Mouse (Mus musculus) kidney, adult 9 months (tissue): Measurements from ENCODE around the gene Kdm8.

Experiments used
- DNase-seq: peaks from one replicate; pipeline ENCODE4 v3.0.0; 2022

The Kdm8 gene

DNA sequence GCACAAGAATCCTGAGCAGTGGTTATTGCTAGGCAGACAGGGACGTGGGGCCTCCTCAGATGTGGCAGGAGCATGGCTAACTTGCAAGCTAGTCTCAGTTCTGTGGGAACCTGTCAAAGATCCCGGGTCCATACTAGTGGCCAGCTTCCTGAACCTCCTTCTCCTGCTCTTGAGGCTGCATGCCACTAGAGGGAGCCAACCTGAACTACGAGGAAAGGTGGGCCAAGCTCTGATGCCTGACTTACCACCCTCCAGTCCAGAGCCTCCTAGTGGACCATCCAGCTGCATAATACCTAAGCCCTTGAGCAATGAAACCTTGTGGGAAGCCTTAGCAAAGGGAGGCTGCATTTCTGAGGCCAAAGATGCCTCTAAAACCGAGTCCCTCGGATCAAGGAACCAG is 25.5 kb downstream of the Kdm8 start:
- DNase-seq = peak; percentile 70

DNA sequence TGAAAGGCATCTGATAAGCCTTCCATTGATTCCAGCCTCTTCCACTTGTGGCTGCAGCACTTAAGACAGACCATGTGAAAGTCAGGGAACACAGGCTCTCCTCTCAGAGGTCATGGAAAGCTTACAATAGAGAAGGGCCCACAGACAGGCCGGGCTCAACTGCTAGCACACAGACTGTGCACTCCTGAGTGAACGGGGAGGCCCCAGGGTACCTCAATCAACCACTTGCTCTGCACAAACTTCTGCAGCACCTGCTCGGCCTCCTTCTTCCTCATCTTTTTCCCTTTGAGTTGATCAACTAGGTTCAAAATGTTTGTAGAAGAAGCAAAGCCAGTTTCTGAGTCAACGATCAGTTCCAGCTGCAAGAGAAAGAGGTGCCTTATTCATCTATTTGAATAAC is 26.4 kb downstream of the Kdm8 start:
- DNase-seq = no peak

DNA sequence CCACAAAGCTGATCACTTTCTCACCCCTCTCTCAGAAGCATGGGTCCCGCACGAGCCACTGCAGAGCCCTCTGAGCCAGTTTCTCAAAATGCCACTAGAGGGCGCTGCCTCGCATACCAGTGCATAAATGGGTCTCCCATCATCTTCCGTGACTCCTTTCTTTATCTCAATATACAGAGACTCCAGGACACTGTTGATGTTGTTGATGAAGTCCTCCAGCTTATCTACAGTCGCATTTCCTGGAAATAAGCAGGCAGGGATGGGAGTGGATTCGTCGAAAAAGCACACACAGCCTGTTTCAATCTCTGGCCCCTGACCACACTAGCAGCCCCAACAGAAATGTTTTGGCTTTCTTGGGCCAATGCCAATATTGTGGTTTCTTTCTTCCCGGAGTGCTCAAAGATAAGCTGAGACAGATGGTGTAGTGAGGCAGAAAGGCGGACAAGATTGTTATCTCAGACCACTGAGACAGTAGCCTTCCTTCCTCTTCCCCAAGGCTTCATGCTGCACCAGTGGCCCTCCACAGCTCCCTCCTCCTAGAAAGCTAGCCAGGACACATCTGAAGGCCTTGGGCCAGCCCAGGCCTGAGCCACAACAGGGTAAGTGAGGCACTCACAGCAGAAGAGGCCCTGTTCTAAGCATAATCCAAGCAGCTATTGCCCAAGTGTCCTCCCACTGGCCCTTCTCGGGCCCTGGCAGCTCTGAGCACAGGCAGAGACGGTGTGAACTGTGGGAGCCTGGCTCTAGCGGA is 27.7 kb downstream of the Kdm8 start:
- peak; percentile 74 for DNase-seq

DNA sequence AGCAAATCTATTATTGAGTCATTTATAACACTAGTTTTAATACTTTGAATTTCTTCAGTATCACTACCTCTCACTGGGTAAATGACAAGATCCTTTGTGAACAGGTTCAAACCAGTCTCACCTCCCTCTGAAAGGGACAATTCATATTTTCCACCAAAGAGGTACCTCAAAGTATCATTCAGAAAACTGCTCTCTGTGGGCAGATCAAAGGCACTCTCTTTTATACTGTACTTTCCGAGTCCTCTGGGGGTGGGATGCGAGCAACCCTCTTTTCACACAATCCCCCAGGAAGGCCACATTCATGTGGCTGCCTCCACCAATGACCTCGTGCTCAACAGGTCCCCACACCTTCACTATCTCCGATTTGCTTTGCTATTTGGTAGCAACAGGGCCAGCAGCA is 30.1 kb downstream of the Kdm8 start:
- no peak for DNase-seq

DNA sequence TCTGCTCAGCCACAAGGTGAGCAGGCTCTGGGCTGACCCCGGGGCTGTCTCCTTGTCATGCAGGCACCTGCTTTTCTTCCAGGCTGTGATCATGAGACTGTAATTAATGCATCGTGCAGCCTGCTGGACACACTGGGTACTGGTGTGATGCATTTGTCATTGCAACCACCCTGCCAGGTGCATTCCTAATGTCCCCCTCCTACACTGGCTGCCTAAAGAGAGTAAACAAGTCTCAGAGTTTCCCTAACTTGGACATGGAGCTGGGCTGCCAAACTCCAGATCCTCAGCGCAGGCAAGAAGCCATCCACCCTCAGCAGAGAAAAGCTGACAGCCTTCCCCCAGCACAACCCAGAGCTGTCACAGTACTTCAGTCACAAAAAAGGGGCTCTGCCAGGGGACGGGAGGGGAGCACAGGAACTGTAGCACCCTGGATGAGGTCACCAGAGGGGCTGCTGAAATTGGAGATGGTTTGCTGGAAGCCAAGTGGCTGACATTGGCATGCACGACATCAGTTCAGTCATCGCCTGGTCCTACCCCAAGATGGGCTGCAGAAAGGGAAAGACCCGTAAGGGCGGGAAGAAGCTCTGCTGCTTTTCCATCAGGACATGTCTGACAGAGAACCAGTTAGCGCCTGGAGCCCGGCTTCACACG is 31.2 kb downstream of the Kdm8 start:
- no peak for DNase-seq

DNA sequence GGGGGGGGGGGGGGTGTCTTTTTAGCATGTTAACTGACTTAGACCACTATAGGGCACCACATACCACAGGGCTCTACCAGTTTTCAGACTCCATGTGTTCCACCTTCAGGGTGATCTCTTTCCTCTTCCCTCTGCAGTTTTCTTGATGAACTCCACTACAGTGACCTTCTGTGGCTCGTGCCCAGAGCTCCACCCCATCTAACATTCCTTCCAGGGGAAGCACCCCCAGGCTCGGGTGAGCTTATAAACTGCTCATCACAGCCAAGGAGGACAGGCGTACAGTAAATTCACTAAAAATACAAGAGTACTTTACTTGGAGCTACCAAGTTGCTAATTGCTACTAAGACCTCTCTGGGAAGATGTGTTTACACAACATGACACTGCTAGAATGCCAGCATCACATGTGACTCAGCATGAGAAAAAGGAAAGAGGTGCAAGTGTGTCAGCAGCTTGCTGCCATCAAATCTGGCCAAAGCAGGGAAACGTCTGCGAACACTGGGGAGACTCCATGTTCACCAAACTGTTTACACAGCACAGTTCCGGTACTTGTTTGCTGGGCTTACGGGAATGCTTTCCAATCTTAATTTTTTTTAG is 34.0 kb downstream of the Kdm8 start:
- DNase-seq = peak; percentile 19

DNA sequence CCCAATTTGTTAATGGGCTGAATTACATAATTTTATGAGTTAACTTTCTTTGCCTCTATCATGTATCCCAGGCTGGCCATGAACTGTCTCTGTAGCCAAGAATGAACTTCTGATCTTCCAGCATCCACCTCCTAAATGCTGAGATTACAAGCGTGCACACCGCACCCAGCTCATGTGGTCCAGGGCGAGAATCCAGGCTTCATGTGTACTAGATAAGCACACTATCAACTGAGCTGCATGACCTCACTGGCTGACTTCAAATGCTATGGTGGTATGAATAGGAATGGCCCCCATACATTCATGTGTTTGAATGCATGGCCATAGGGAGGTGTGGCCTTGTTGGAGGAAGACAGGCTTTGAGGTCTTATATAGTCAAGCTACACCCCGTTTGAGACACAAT is 36.0 kb downstream of the Kdm8 start:
- DNase-seq = no peak

DNA sequence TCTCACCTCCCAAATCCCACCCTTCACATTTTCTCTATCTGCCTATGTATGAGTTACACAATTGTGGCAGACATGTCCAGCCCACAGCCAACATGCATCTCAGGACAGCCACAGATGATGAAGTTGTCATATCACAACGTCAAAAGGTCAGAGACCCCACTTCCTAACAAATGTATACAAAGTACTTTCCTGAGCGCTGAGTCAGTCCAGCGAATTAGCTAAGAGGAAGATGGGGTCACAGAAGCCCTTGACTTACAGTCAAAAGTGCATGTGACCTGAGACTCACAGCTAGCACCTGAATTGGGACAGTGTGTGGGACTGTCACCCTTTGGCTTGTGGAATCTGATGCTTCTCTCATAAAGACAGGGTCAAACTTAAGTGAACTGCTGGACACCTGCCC is 37.9 kb downstream of the Kdm8 start:
- no peak for DNase-seq

DNA sequence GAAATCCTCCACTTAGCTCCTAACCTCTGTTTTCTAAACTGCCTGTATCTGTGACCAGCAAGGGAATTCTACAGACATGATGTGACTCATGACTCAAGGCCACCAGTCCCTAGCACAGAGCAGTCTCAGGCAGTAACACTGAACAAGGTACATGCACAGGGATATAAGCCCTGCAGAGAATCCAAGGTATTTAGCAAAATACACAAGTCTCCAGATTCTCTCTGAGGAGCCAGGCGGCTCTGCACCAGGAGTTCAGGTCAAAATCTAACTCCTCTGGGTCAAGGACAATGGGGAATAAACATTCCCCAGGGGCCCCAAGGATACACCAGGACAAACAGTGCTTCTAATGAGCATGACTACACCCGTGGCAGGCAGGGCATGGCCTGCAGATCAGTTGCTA is 38.4 kb downstream of the Kdm8 start:
- DNase-seq = no peak

DNA sequence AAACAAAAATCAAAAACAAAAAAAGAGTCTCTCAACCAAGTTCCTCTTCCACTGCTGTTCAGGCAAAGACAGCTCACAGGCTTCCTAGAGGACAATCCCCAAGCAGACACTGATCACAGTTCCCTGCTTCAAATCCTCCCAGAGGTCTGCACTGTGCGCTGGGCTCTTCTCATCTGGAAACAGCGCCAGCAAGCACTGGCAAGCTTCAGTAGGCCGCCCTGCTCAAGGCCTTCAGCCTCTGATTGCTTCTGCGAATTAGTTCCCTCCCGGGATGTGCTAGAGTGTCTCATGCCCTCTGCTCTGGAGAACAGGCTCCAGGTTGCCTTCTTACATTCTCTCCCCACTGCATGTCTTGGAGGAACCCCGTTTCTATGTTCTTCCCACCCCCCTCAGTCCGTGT is 40.3 kb downstream of the Kdm8 start:
- no peak for DNase-seq

DNA sequence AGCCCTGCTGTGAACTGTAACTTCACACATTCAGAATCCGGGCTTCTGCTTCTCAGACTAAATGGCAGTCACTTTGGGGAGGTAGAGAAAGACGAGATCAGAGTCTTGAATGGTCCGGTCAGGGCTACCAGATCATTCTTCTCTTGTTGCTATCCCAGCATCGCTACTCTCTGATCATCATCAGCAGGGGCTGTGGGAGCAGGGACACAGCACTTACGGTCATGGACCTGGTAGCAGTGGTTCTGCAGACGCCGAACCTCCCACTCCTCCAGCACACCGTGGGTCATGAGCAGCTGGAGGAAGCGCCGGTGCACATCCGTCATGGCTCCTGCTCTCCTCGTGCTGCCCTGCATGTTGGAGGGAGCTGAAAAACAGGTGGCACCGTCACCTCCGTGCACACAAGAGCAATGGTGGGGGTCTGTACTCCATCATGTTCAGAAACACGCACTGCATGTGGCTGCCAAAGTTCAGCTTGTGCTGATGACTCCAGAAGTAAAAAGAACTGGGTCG is 41.7 kb downstream of the Kdm8 start:
- no peak for DNase-seq

DNA sequence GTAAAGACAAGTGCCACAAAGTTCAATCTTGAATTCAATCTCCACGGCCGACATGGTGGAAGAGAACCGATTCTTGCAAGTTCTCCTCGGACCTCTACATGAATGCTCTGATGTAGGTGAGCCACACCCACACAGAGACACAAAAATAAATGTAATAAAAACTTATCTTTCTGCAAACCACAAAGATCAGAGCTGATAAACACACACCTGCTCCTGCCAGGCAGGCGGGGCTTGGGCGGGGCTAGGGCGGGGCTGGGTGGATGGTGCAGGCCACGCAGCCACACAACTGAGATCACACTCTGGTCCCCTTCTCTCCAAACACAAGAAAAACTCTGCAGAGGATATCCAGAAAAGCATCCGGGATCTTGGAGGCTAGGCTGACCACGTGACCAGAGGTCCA is 42.6 kb downstream of the Kdm8 start:
- DNase-seq = no peak

DNA sequence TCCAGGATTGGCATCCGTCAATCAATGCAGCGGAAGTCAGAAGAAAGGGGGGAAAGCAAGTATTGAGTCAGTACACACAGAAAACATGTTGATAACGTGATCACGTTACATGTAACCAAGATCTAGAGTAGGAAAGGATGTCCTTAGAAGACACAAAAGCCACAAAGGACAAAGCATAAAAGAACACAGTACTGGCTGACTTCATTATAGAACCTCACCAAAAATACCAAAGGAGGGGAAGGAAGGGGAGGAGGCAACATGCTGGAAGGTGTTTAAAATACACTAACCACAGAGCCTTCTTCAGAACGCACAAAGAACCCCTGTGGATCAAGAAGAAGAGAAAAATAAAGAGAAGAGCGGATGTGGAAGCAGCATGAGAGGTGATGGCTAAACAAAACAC is 44.2 kb downstream of the Kdm8 start:
- DNase-seq = no peak

DNA sequence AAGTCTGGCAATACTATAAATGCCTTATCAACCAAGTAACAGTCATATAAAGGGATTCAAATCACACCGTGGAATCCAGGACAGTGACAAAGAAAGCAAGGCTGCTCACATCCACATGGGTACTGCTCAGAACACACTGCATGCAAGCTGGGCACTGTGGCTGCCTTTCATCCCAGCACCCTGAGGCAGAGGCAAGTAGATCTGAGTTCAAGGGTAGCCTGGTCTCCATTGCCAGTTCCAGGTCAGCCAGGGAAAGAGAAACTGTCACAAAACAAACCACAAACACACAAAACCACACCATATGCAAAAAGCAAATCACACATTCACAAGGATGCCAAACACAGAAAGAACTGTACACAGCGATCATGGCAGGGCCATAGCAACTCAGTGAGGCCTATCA is 45.2 kb downstream of the Kdm8 start:
- no peak for DNase-seq

DNA sequence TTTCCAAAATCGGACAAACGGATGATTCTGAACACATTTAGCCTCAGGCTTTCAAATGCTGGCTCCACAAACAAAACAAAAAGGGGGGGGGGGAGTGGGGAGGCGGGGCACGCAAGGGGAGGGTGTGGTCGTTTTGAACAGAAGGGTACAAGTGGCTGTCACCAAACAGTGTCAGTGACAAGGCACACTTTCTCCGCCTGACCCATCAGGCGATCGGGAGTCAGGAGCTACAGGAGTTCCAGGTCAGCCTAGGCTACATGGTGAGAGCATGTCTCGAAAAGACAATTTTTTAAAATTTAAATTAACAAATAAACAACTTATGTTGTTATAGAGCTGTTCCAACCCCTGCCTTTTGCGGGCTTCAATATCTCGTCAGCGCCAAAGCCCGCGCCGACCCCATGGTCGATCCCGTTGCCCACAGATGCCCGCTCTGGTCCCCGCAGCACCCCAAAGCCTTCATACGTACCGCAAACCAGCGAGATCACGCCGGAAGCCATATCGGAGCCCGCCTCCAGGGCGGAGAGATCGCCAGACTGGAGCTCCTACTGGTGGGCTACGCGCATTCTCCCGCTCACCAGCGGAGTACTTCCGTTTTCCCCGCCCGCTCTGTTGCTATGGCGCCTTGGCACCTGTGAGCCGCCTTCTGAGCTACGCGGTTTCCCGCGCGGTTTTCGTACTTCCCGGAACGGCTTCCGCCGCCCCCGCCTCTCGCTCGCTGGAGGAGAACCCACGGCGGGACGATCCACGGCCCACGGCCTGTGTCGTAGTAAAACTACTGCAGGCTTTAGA is 46.7 kb downstream of the Kdm8 start, which contains the start of gene Nsmce1:
TSS of gene Nsmce1 (minus strand) at position 650 of the 789 bp plus-strand sequence.
- peak; percentile 96 for DNase-seq

DNA sequence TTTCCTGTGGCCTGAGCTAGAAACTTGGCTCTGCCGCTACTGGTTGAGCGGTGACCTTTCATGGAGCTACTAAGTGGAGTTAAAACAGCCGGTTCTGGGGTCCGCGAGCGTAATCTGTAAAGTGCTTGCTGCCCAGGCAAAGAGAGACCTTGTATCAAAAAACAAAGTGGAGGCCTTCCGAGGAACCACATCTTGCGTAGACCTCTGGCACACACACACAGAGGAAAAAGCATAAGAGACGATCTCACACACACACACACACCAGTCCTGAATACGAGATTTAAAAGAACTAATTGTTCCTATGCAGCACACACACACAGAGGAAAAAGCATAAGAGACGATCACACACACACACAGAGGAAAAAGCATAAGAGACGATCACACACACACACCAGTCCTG is 47.3 kb downstream of the Kdm8 start:
- no peak for DNase-seq

DNA sequence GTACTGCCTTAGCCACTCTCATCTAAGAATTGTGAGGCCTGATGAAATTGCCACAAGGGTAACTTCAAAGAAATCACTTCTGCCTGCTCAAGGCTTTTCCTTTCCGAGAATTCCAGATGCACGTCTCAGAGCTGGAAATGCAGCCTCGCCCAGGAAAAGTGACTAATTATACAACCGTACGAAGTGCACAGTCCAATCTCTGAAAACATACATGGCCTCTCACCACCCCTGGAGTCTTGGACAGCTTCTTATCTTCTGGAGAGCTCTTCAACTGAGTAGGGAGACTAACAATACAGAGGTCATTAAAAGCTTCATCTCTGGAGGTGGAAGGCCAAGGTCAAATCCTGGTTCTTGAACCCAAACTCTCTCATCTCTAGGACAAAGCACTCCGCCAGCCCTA is 48.1 kb downstream of the Kdm8 start:
- no peak for DNase-seq

DNA sequence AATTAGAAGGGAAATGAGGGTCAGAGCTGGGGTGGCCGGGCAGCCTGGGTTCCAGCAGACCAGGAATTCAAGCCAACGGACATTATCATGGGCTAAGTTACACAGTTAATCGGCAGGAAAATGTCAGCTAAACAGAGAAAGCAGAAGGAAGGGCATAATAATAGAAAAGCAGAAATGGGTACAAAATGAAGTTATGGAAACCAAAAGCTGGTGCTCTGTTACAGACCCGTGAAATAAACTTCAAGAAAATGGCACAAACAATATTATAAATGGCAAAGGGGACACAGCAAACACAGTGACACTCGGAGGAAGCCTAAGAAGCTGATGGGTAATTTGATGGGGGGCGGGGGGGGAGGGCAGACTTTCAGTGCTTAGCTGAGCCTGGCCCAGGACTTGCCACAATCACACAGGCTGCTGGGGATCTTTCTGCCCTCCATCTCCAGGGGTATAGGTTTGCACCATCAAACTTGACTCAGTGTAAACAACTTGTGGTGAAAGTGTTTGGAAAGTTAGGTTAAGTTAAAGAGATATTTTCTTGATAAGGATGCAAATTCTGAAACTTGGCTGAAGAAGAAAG is 51.5 kb downstream of the Kdm8 start:
- no peak for DNase-seq

DNA sequence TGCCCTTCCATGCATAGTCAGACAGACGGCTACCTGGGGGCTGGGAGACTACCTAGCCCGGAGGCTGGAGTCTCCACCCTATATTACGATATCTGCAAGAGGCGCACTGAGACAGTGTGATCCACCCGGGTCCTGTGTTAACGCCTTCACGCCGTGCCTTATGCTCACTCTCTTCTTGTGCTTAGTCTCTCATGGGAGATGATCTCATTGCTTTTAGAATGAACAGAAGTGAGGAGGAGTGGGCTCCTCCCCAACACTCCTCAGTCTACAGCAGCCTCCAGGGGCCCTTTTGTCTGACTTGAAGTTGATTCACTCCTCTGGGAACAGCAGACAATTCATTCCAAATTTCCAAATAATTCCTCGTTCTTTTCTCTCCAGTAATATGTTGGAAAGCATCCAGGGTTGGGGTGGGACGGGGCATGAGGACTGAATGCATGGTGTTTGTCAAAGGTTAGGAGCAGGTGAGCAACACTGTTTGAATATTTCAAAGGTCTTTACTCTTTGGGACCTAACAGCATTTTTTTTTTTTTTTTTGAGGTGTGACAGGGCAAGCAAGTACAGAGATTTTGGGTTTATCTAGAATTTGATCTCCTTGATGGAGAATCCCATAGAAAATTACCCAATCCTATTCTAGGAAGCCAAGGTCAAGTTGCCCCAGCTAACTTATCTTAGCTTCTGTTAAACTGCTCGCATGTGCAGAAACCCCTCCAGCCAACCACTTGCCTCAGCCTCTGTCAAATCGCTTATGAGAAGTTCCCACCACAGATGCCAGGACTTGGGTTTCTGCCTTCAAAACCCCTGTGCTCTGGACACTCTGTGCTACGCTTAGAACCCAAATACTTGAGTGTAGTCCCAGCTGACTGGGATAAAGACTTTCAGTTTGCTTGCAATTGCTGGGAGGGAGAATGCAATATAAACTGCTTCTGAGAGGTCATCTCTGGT is 55.7 kb downstream of the Kdm8 start:
- DNase-seq = no peak

DNA sequence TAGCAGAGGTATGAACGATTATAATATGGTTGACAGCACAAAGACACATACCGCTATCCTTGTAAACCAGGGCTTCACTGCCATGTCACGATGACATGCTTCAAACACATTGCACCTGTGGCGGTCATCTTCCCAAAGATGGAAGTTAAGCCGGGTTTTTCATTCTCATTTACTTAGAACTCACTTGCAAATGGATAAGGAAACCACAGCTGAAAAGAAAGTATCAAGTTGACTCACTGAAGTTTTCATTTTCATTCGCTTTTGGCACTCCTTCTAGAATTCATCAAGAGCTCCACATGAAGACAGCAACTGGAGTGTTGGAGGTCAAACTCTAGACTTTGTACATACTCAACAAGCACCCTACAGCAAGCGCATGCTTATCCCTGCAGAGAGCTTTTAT is 56.4 kb downstream of the Kdm8 start:
- DNase-seq = no peak

DNA sequence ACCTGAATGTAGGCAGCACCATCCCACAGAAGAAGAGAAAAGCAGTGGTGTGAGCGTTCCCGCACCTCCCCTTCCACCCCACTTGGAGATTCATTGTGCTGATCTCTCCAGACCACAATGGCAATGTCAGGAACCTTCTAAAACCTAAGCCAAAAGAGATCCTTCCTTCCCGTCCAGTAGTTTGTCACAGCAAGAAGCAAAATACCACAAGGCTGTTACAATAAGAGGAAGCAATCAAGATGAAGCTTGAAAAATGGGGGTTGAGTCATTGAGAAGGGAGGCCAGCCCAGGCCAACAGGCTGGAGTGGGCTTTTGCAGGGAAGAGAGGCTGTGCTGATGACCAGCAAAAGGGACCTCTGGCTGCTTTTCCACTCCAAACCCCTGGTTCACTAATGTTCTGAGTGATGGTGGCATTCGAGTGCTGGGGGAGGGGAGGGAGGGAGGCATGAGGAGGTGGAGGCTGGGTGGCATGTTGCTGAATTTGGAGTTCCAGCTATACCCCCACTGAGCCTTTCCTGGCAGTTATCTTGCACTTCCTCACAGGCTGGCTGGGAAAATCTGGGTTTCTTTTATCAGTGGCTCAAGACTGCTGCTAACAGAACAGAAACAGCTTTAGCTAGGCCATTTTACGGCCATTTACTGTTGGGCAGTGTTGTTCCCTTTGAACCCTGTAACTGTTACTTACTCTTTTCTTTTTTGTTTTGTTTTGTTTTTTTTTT is 59.1 kb downstream of the Kdm8 start:
- no peak for DNase-seq
